Mouse (Mus musculus): ENCODE measurements at regions not wholly inside any gene's neighbourhood (a gene's known extent, or its start where the extent isn't known, plus 50 kb on each side); places are given as distances from the start of the nearest gene placed in this dataset.

DNA sequence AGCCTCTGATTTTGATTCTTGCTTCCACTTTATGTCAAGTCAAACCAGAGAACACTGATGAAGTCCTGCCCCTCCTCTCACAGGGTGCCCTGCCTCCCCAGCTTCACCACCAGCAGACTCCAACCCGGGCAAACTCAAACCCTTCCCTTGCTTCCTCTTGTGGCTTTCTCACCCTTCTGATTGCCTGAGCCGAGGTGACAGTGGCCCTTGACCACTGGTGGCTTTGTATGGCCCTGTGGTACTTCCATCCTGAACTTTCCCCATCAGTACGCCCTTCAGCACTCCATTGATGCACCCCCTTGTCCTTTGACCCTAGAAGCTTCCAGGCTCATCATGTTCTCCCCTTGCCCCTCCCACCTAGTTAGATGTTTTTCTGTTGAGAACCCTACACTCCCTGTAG, 287.0 kb downstream of the 3100002H09Rik start:
- DNase-seq (ENCODE audit: low read depth), result no peak

- DNase-seq (ENCODE audit: low read depth), result no peak
Measured at GRCm38 (mm10) chr4:124321221-124321620, 289.4 kb downstream of the 3100002H09Rik start.

- peak; percentile 42 for DNase-seq (ENCODE audit: low read depth)
Measured at GRCm38 (mm10) chr4:124317042-124317441, 293.6 kb downstream of the 3100002H09Rik start.

DNA sequence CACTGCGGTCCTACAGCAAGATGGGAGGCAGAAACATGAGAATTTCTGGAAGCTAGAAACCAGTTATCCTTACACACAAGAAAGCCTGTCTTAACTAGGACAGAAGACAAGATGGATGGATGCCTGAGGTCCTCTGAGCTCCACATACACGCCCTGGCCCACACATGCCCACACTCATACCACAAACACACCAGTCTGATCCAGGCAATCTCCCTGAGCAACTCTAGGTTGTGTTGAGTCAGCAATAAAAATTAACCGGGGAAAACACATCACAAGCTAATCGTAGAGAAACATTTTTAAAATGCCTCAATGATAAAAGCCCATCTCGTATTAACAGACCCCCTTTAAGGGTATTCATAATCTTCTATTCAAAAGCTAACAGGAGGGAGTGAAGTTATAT, 298.9 kb downstream of the 3100002H09Rik start:
- no peak for DNase-seq (ENCODE audit: low read depth)

GRCm38 (mm10) chr4:124310594-124310993, 300.0 kb downstream of the 3100002H09Rik start:
- DNase-seq (ENCODE audit: low read depth), result no peak

DNA sequence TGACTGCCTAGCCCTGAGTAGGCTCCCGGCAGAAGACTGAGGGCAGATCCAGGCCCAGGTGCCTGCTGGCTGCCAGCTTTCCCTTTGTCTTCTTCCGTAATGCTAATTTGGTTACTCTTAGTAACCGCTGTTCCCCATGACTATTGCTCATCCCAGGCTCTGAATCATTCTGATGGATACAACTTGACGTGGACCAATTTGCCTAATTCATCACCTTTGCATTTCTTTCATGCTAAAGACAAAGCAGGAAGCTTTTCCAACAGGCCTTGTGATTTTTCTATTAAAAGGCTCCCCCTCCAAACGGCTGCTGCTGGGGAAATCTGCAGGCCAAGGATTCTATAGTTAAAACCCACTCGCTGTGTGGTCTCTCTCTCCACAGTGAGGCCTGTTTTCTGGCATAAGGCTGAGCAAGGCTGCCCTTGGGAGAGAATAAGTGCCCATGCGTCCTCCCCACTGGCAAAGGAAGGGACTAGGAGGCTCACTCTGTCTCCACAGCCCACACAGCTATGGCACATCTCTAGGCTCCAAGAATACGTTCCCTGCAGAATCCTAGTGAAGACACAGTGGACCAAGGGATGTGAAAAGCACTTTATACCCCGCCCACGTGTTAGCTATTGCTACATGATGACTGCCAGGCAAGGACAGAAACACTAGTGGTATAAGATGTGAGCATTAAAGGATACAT, 304.6 kb downstream of the 3100002H09Rik start:
- DNase-seq (ENCODE audit: low read depth), result no peak

DNA sequence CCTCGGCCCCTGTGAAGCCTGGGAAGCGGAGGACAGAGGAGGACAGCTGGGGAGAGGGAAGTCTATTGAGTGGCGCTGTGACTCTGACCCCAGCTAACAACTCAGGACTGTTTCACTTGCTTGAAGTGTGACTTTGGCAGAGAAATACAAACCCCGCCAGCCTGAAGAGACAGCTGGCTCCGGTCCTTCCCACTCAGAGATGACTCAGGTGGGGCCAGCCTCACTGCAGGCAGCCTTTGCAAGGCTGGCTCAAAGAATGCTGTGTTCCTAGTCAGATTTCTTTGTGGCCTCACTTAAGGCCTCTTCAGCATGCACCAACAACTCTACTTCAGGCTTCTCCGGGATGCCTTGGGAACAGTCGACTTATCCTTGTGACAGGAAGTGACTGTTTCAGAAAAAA, 307.7 kb downstream of the 3100002H09Rik start:
- no peak for DNase-seq (ENCODE audit: low read depth)

- no peak for DNase-seq (ENCODE audit: low read depth)
Measured at GRCm38 (mm10) chr4:124298667-124299437, 311.8 kb downstream of the 3100002H09Rik start.

DNA sequence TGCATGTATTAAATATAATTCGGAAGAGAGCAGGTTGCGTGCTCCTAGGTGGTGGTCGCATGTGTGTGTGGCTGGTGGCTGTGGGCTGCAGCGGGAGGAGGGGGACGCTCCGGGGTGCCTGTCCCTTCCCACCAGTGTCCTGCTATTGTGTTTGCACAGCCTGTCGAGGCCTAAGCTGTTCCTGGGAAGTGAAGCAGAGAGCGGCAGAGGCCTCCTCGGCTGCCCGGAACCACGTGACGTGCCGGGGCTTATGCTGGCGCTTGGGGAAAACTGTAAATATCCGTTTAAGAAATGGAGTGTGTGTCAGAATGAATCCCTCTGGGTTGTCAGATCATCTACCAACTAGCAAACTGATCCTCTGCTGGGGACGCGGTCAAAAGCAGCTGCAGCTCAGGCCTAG, 318.3 kb downstream of the 3100002H09Rik start:
- DNase-seq (ENCODE audit: low read depth), result no peak

DNA sequence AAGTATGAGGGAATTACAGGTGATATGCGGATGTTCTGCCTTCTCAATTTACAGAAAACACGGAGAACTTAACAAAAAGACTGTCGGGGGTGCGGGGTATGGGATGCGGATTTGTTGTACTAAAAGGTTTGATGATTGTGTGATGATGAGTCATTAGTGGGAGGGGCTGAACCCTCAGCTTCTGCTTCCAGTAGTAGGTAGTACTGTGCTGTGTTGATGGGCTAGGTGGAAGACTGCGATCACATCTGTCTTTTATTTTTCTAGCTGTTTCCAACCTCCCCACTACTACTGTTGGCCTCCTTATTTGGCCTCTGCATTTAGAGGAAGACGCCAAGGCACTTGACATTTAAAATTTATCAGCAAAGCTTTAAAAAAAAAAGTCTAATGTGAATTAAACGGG, 318.8 kb downstream of the 3100002H09Rik start:
- DNase-seq (ENCODE audit: low read depth), result no peak

- DNase-seq (ENCODE audit: low read depth), result no peak
Measured at GRCm38 (mm10) chr4:124287471-124287870, 323.1 kb downstream of the 3100002H09Rik start.

DNA sequence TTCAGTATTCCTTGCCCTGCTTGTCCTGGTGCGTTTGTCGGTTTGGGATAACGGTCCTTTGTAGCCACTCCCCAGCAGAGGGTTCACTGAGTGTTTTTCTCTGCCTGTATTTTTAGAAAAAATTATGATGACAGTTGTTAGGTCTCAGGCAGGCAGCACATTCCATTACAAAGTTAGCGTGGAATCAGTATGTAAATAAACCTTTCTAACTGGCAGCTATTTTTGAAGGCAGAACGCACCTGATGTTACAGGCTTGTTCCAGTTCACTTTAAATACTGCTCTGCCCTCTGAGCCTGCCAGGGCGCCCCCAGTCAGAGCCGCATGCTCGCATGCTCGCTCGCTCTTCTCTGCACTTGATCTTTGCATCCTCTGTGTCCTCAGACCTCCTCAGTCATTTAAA, 331.9 kb downstream of the 3100002H09Rik start:
- DNase-seq (ENCODE audit: low read depth), result no peak

DNA sequence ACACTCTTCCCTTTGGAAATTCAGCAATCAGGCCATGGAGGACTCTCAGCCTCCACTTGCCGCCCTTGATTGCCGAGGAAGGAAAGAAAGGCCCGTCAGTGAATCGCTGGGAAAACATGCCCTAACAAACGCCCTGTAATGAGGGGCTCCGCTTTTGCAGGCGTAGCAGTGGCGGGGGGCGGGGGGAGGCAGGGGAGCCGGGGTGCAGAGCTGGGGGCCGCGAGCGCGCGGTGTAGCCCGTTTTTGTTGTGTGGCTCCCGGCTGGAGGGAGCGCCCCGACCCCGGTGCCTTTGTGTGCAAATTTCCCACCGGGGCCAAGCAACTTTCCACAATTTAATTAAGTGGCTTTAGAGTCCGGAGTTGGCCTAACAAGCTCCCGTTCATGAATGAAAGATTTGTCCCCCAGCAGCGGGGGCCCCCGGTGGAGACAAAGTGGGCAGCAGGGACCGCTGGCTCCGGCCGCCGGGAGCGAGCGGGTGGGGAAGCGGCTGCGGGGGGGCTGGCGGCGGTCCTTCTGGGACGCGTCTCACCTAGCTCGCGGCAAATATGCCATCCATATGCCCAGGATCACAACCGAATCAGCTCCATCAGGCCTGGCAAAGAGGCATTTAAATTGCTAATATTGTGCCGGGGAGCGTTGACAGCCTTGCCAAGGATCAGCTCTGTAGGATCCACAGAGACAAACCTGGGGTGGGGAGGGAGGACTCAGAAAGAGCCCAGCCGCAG, 333.0 kb downstream of the 3100002H09Rik start:
- DNase-seq (ENCODE audit: low read depth), result no peak

GRCm38 (mm10) chr4:124276741-124277455, 333.7 kb downstream of the 3100002H09Rik start:
- peak; percentile 10 for DNase-seq (ENCODE audit: low read depth)

GRCm38 (mm10) chr4:124272002-124272401, 338.6 kb downstream of the 3100002H09Rik start:
- DNase-seq (ENCODE audit: low read depth), result no peak

DNA sequence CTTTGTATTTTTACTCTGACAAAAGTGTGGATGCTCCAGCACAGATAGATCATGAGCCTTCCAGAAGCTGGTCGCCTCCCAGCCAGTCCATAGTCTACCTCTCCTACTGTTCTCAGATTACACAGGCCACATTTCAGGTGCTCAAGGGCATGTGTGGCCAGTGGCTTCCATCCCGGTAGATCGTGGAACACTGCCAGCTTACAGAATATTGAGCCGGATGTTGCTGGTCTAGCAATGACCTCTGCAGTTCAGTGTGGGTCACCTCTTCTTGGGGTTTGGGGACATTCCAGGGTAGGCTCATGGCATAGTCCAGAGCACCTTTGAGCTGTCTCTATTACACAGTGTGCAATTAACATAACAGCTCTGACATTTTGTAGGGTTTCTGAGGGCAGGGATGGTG, 342.2 kb downstream of the 3100002H09Rik start:
- no peak for DNase-seq (ENCODE audit: low read depth)

DNA sequence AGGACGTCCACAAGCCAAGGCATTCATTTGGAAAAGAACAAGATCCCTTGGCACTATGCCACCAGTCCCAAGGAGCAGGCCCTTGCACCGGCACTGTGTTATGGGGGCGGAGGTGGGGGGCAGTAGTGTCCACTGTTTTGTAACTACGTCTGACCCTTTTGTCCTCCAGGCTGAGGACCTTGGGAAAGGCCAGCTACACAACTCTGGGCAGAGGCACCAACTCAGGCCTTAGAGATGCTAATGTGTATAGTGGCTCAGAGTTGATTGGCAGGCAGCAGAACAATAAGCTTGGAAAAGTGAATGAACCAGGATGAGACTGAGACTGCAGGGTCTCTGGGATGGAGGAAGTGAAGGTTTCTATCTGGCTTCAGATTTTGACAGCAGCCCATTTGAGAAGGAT, 344.0 kb downstream of the 3100002H09Rik start:
- DNase-seq (ENCODE audit: low read depth), result peak; percentile 15

GRCm38 (mm10) chr4:124265527-124265926, 345.1 kb downstream of the 3100002H09Rik start:
- DNase-seq (ENCODE audit: low read depth), result no peak

DNA sequence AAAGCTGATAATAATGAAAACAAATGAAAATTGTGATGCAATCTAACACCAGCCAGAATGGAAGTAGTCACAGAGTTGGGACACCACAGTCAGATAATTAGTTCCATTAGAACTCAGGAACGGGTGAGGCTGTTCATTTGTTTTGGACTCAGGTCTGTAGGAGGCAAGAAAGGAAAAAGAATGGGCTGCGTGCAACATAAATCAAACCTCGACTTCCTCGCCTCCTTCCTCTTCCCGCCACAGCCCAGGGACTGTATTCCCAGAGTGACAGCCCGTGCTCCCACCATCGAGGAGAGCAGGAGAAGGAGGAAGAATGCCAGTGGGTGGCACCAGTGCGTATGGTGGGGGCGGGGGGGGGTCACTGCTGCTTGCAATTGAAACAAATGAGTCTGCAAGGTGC, 339.2 kb upstream of the 4930535I16Rik start:
- DNase-seq (ENCODE audit: low read depth), result no peak

GRCm38 (mm10) chr4:124256515-124256914, 338.7 kb upstream of the 4930535I16Rik start:
- no peak for DNase-seq (ENCODE audit: low read depth)

DNA sequence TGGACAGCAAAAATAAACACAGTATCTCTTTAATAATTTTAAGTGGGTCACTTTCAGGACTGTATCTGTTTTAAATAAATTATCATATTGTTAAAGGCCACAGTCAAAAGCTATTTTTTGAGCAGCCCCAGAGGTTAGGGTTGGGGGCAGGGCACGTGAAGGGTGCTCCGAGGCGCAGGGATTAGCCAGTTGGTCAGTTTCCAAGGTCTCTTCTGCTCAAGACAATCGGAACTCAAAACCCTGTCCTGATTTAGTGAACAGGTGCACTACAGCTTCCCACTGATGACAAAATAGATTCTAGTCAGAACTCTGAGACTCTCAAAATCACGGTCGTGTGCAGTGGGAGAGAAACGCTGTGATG, 337.3 kb upstream of the 4930535I16Rik start:
- no peak for DNase-seq (ENCODE audit: low read depth)

- DNase-seq (ENCODE audit: low read depth), result no peak
Measured at GRCm38 (mm10) chr4:124254446-124255182, 336.8 kb upstream of the 4930535I16Rik start.

Data from NIH3T3 (cell line).